Mouse (Mus musculus): ENCODE measurements around the gene Nrip1. TPM values are rescaled to one million over a fixed set of nuclear protein-coding genes. Genes with fewer than 3 reads are reported as not detected.
A peak's percentile ranks its signal among the peaks of the same experiment; 100 is the strongest.
"Not testable (repeated sequence)": the region's sequence is repeated elsewhere in the genome, so short reads cannot be mapped to it uniquely, and the experiment has no call there.

The Nrip1 gene
- total RNA-seq, 1 experiment = 11.8 TPM

- Histone ChIP-seq H3K36me3 (ENCODE audit: control insufficient read depth, insufficient read depth, low read length, poor library complexity, severe bottlenecking) (no peaks in the 10 kb centered on the region), H3K9ac (ENCODE audit: insufficient read depth, low read depth, low read length, poor library complexity, severe bottlenecking) (no peak overlapping the region), H3K4me1 (ENCODE audit: control insufficient read depth in 2 of 2, insufficient read depth in 2 of 2, low read length in 2 of 2, poor library complexity in 1 of 2) (no peaks in the 10 kb centered on the region), H3K9me3 (ENCODE audit: control insufficient read depth, insufficient read depth, low read depth, low read length) (no peaks in the 10 kb centered on the region), H3K4me3 (ENCODE audit: insufficient read depth in 1 of 2, low read depth in 1 of 2, low read length in 2 of 2, poor library complexity in 1 of 2, severe bottlenecking in 1 of 2) (no peak overlapping the region), H3K27ac (ENCODE audit: insufficient read depth, low read depth, low read length, poor library complexity, severe bottlenecking) (no peak overlapping the region)
- TF ChIP-seq ZNF384 (IDR thresholded peaks at IDR 0.05; ENCODE audit: low read depth, low read length) (no peak), CHD2 (IDR thresholded peaks at IDR 0.05; ENCODE audit: low read depth, low read length) (no peak), HCFC1 (IDR thresholded peaks at IDR 0.05; ENCODE audit: borderline replicate concordance, insufficient read depth, low read length) (no peak), MAFK (IDR thresholded peaks at IDR 0.05; ENCODE audit: insufficient read depth, low read depth, low read length) (no peak), ZC3H11A (IDR thresholded peaks at IDR 0.05; ENCODE audit: borderline replicate concordance, low read depth, low read length) (no peak)
- in situ Hi-C loops (cut with MboI; ENCODE audit: low sequenced_read_pairs in 2 of 2, unreplicated experiment in 2 of 2) = no loop called here
- no peak for DNase-seq (ENCODE audit: low read depth, low spot score)
These were observed 33.3 kb upstream of the Nrip1 start for GRCm38 (mm10) chr16:76406897-76407296.

GRCm38 (mm10) chr16:76406319-76406718, 32.7 kb upstream of the Nrip1 start:
- no peak for DNase-seq (ENCODE audit: low read depth, low spot score)
- H3K4me1 ChIP-seq (ENCODE audit: control insufficient read depth in 2 of 2, insufficient read depth in 2 of 2, low read length in 2 of 2, poor library complexity in 1 of 2) = no peaks in the 10 kb centered on the region
- no peak overlapping the region for H3K9ac ChIP-seq (ENCODE audit: insufficient read depth, low read depth, low read length, poor library complexity, severe bottlenecking)
- H3K36me3 ChIP-seq (ENCODE audit: control insufficient read depth, insufficient read depth, low read length, poor library complexity, severe bottlenecking) = no peaks in the 10 kb centered on the region
- H3K9me3 ChIP-seq (ENCODE audit: control insufficient read depth, insufficient read depth, low read depth, low read length) = no peaks in the 10 kb centered on the region
- TF ChIP-seq HCFC1 (IDR thresholded peaks at IDR 0.05; ENCODE audit: borderline replicate concordance, insufficient read depth, low read length) = no peak
- no peak for TF ChIP-seq ZNF384 (IDR thresholded peaks at IDR 0.05; ENCODE audit: low read depth, low read length)
- TF ChIP-seq ZC3H11A (IDR thresholded peaks at IDR 0.05; ENCODE audit: borderline replicate concordance, low read depth, low read length) = no peak
- no peak for TF ChIP-seq MAFK (IDR thresholded peaks at IDR 0.05; ENCODE audit: insufficient read depth, low read depth, low read length)
- TF ChIP-seq CHD2 (IDR thresholded peaks at IDR 0.05; ENCODE audit: low read depth, low read length) = no peak
- no peak overlapping the region for H3K4me3 ChIP-seq (ENCODE audit: insufficient read depth in 1 of 2, low read depth in 1 of 2, low read length in 2 of 2, poor library complexity in 1 of 2, severe bottlenecking in 1 of 2)
- H3K27ac ChIP-seq (ENCODE audit: insufficient read depth, low read depth, low read length, poor library complexity, severe bottlenecking) = no peak overlapping the region
- in situ Hi-C loops (cut with MboI; ENCODE audit: low sequenced_read_pairs in 2 of 2, unreplicated experiment in 2 of 2) = no loop called here

- H3K4me1 ChIP-seq (ENCODE audit: control insufficient read depth in 2 of 2, insufficient read depth in 2 of 2, low read length in 2 of 2, poor library complexity in 1 of 2); H3K36me3 ChIP-seq (ENCODE audit: control insufficient read depth, insufficient read depth, low read length, poor library complexity, severe bottlenecking); DNase-seq (ENCODE audit: low read depth, low spot score); H3K4me3 ChIP-seq (ENCODE audit: insufficient read depth in 1 of 2, low read depth in 1 of 2, low read length in 2 of 2, poor library complexity in 1 of 2, severe bottlenecking in 1 of 2); H3K9me3 ChIP-seq (ENCODE audit: control insufficient read depth, insufficient read depth, low read depth, low read length); H3K27ac ChIP-seq (ENCODE audit: insufficient read depth, low read depth, low read length, poor library complexity, severe bottlenecking); in situ Hi-C loops (cut with MboI; ENCODE audit: low sequenced_read_pairs in 2 of 2, unreplicated experiment in 2 of 2); H3K9ac ChIP-seq (ENCODE audit: insufficient read depth, low read depth, low read length, poor library complexity, severe bottlenecking): not testable (repeated sequence)
These were observed 29.7 kb upstream of the Nrip1 start for GRCm38 (mm10) chr16:76403305-76403704.

GRCm38 (mm10) chr16:76396512-76396911, 22.9 kb upstream of the Nrip1 start:
- in situ Hi-C loops (cut with MboI; ENCODE audit: low sequenced_read_pairs in 2 of 2, unreplicated experiment in 2 of 2) = no loop called here
- H3K36me3 ChIP-seq (ENCODE audit: control insufficient read depth, insufficient read depth, low read length, poor library complexity, severe bottlenecking) = no peaks in the 10 kb centered on the region

GRCm38 (mm10) chr16:76393267-76393666, 19.6 kb upstream of the Nrip1 start:
- no peak overlapping the region for H3K9ac ChIP-seq (ENCODE audit: insufficient read depth, low read depth, low read length, poor library complexity, severe bottlenecking)
- no peak for DNase-seq (ENCODE audit: low read depth, low spot score)
- no peak overlapping the region for H3K27ac ChIP-seq (ENCODE audit: insufficient read depth, low read depth, low read length, poor library complexity, severe bottlenecking)
- no peak overlapping the region for H3K4me3 ChIP-seq (ENCODE audit: insufficient read depth in 1 of 2, low read depth in 1 of 2, low read length in 2 of 2, poor library complexity in 1 of 2, severe bottlenecking in 1 of 2)
- H3K9me3 ChIP-seq (ENCODE audit: control insufficient read depth, insufficient read depth, low read depth, low read length) = no peaks in the 10 kb centered on the region
- H3K36me3 ChIP-seq (ENCODE audit: control insufficient read depth, insufficient read depth, low read length, poor library complexity, severe bottlenecking) = no peaks in the 10 kb centered on the region
- no peaks in the 10 kb centered on the region for H3K4me1 ChIP-seq (ENCODE audit: control insufficient read depth in 2 of 2, insufficient read depth in 2 of 2, low read length in 2 of 2, poor library complexity in 1 of 2)
- in situ Hi-C loops (cut with MboI; ENCODE audit: low sequenced_read_pairs in 2 of 2, unreplicated experiment in 2 of 2) = no loop called here
- TF ChIP-seq HCFC1 (IDR thresholded peaks at IDR 0.05; ENCODE audit: borderline replicate concordance, insufficient read depth, low read length) (no peak), ZNF384 (IDR thresholded peaks at IDR 0.05; ENCODE audit: low read depth, low read length) (peak; percentile 63; the same call in 1 of the 2 replicates)

More at GRCm38 (mm10) chr16:76396512-76396911, 22.9 kb upstream of the Nrip1 start:
- Histone ChIP-seq H3K27ac (ENCODE audit: insufficient read depth, low read depth, low read length, poor library complexity, severe bottlenecking) (no peak overlapping the region), H3K4me1 (ENCODE audit: control insufficient read depth in 2 of 2, insufficient read depth in 2 of 2, low read length in 2 of 2, poor library complexity in 1 of 2) (no peaks in the 10 kb centered on the region), H3K9ac (ENCODE audit: insufficient read depth, low read depth, low read length, poor library complexity, severe bottlenecking) (no peak overlapping the region), H3K9me3 (ENCODE audit: control insufficient read depth, insufficient read depth, low read depth, low read length) (no peaks in the 10 kb centered on the region), H3K4me3 (ENCODE audit: insufficient read depth in 1 of 2, low read depth in 1 of 2, low read length in 2 of 2, poor library complexity in 1 of 2, severe bottlenecking in 1 of 2) (no peak overlapping the region)
- no peak for DNase-seq (ENCODE audit: low read depth, low spot score)
- TF ChIP-seq MAFK (IDR thresholded peaks at IDR 0.05; ENCODE audit: insufficient read depth, low read depth, low read length) = no peak
- TF ChIP-seq ZC3H11A (IDR thresholded peaks at IDR 0.05; ENCODE audit: borderline replicate concordance, low read depth, low read length) = no peak
- no peak for TF ChIP-seq ZNF384 (IDR thresholded peaks at IDR 0.05; ENCODE audit: low read depth, low read length)
- no peak for TF ChIP-seq HCFC1 (IDR thresholded peaks at IDR 0.05; ENCODE audit: borderline replicate concordance, insufficient read depth, low read length)
- TF ChIP-seq CHD2 (IDR thresholded peaks at IDR 0.05; ENCODE audit: low read depth, low read length) = no peak
